Mouse (Mus musculus): Measurements from ENCODE around the gene Gm13199. TPM values are rescaled to one million over a fixed set of nuclear protein-coding genes. Genes with fewer than 3 reads are reported as not detected.
A peak's percentile ranks its signal among the peaks of the same experiment; 100 is the strongest.

Gene Gm13199
- polyA plus RNA-seq (2012; rRNA removed): 7.7 and 7.8 TPM in 2 replicates

DNA sequence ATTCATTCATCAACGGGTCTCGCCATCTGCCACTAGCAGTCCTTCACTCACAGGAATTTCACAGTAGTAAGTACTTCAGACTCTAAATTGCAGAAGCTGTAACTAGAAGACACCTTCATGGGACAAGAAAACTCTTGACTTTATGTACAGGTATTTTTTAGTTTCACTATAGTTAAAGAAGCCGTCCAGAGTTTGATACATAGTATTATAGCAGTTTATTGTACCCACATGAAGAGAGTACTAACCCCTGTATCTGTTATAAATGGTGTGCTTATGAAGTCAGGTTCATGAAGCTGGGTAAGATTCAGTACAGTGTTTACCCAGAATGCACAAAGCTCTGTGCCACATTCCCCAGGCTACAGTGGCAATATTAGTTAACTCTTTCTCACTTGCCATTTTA lies at the start of gene Gm13199:
Gene Gm13199 (minus strand): TSS at position 101 of the 400 bp plus-strand sequence.
- DNase-seq (ENCODE audit: extremely low spot score in 1 of 2, low spot score in 1 of 2): no peak

DNA sequence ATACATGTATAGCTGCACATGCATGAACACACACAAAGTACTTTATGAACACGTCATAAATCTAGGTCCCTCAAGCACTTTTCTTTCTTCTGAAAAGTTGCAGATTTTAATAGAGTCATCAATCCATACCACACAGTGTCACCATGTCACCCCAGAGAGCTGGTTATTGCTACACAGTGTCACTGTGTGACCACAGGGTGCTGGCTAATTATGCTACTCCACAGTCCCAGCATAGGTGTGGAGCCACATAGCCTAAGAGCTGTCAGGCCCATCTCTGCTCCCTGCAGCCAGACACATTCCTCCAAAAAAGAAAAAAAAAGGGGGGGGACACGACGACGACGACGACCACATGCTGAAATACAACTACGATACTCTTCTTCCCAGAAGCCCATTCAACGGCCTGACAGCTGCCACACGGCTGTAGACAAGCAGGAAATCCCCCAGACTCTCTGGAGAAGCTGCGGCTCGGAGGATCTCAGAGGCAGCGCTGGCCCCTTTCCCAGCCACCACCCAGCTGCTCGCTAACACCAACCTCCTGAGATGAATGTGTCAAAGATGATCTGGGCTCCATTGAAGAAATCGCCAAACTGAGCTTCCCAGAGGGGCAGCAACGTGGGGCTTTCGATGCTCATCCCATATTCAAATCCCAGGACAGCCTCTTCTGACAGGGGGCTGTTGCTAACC lies 48.7 kb upstream of the Gm13199 start:
- DNase-seq (ENCODE audit: extremely low spot score in 1 of 2, low spot score in 1 of 2): peak in 1 of 2 experiments; percentile 48

DNA sequence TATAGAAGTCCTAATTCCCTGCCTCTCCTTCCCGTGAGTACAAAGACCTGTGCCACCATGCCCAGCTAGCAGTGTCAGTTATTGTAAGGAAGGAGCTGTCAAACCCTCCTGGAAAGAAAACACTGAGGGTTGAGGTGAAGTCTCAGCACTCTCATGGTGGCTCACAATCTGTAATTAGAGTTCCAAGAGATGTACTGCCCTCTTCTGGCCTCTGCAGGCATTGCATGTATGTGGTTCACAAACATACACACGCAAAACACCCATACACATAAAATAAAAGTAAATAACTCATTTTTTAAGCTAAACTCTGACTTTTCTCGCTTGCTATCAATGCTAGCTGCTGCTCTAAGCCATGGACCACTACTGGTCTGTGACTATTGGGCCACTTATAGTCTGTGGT lies 43.9 kb upstream of the Gm13199 start:
- DNase-seq (ENCODE audit: extremely low spot score in 1 of 2, low spot score in 1 of 2): peak in 1 of 2 experiments; percentile 36

DNA sequence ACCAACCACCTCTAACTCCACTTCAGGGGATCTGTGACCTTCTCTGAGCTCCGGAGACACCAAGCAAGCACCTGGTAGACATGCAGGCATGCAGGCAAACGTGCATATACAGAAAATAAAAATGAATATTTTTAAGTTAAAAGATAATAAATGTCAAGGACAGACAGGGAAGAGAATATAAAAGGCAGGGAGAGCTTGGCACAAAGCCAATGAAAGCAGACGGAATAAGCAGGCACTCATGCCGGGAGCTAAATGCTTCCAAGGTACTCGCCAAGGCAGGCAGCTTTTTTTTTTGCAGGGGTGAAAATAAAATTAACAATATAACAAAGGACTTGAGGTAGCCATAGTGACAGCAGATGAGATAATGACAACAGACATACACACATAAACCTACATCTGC lies 43.4 kb upstream of the Gm13199 start:
- peak in 1 of 2 experiments; percentile 58 for DNase-seq (ENCODE audit: extremely low spot score in 1 of 2, low spot score in 1 of 2)

DNA sequence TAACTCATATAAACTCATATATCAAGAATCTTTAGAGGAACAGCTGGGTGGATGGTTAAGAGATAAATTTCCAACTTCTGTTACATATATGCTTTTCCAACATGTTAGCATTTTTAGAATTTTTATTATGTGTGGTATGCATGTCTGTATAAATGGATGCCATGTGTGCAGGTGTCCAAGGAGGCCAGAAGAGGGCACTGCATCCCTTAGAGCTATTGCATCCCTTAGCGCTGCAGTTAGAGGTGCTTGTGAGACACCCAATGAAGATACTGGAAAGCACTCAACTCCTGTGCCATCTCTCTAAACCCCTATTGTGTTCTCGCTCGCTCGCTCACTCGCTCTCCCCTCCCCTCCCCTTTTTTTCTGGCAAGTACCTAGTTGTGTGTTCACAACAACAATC lies 37.4 kb upstream of the Gm13199 start:
- DNase-seq (ENCODE audit: extremely low spot score in 1 of 2, low spot score in 1 of 2): no peak

DNA sequence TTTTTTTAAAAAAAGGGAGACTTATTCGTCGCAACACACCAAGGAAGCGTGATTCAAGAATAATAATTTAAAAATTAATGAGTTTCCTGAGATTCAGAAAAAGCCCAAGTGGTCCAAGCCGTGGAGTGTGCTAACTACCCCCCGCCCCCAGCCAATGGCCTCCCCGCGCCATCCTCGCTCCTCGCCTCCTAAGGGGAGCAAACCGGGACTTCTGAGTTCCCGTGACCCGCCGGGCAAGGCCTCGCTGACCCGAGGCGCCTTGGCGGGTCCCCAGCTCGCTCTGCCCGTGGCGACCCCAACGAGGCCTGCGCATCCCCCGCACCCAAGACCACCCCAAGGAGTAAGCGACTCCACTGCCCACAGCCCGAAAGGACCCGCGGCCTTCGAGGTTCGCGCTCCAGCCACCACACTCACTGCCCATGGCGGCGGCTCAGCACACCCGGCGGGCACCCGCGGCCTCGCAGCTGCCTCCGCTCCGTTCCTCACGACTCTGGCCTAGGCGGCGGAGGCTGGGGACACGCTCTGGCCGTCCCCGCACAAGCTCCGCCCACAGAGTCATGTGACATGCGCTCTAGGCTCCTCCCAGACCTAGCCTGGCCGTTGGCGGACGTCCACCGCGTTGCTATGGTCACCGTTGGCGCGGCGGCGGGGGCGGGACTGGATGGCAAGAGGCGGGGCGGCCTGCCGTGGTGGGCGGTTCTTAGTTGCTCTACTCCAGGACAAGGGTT lies 32.3 kb upstream of the Gm13199 start, which contains the start of gene Sec61a2:
Gene Sec61a2 (minus strand): TSS at position 590 of the 728 bp plus-strand sequence.
- DNase-seq (ENCODE audit: extremely low spot score in 1 of 2, low spot score in 1 of 2): peak; percentile 96 to 100

DNA sequence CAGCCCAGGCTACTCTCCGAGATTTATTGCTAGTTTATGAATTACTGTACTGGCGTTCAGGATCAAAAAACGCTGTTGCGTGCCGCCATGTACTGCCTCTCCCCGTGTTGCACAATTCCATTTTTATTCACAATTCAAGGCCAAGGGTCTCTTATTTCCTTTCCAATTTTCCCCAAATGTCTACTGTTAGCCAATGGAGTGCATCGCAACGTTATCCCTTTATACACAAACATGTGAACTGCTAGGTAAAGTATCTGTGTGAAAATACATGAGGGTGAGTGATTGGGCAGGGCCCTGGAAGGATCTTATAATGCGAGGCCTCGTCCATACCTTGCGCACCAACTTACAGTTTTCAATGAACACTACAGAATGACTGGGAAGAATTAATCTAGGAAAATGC lies 31.6 kb upstream of the Gm13199 start:
- DNase-seq (ENCODE audit: extremely low spot score in 1 of 2, low spot score in 1 of 2): peak in 1 of 2 experiments; percentile 26

DNA sequence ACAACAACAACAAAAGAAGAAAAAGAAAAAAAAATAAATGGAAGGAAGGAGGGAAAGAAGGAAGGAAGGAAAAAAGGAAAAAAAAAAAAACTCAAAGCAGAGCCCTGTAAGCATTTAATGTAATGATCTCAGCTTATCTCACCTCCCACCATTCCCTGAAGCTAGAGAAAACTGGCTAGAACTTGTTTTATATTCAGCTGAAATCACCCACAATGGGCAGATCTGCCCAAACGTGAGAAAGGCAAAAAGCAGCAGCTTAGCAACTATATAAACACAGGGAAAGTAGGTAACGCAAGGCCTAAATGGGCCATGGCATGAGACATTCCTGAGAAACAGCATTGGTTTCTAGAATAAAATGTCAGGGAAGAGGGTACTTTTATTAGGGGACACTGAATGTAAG lies 26.7 kb upstream of the Gm13199 start:
- peak; percentile 33 to 67 for DNase-seq (ENCODE audit: extremely low spot score in 1 of 2, low spot score in 1 of 2)

DNA sequence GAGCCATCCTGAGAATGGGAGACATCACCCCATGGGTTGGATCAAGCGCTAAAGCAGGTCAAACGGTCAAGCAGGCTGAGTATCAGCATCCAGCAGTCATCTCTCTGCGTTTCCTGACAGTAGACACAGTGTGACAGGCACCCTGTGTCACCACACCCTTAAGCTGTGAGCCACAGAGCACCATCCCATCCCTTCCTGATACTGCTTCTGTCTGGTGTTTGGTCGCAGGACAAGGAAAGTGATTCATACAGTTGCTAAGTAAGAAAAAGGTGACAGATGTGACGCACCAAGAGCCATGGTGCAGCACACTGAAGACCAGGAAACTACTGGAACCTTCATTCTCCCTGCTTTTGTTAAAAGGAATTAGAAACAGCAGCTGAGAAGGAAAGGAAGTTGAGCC lies 26.1 kb upstream of the Gm13199 start:
- no peak for DNase-seq (ENCODE audit: extremely low spot score in 1 of 2, low spot score in 1 of 2)

DNA sequence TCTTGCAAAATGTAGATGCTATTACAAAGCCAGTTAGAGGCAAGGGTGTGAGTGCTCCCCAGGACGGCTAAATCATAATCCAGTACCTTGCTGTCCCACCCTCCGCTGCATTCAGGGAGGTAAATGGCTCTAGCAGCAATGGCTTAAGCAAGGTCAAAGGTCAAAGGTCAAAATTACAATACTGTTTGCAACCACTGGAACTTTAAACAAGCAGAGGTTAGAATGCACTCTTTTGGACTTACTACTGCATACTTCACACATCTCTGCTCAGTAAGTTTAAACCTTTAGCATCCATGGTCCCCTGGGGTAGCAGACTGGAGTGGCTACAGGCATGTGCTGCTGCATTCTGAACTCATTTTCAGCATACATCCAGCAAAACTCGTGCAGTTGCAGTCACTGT lies 14.7 kb upstream of the Gm13199 start:
- DNase-seq (ENCODE audit: extremely low spot score in 1 of 2, low spot score in 1 of 2): no peak

DNA sequence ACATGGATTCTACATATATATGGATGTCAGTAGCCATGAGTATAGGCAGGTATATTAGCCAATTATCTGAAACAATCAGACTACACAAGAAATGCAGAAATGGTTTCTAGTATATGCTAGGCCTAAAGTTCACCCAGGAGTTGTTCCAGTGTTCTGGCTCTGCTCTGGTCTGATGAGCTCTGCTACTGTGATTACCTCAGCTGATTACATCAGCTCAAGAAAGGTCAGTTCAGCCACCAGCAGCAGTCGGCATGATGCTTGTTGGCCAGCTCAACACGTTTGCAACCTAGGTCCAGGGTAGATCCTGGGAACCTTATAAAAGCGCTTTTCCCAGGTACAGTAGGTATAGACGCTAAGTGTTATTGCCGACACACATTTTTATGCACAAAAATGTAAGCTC lies 7.0 kb upstream of the Gm13199 start:
- DNase-seq (ENCODE audit: extremely low spot score in 1 of 2, low spot score in 1 of 2): no peak

DNA sequence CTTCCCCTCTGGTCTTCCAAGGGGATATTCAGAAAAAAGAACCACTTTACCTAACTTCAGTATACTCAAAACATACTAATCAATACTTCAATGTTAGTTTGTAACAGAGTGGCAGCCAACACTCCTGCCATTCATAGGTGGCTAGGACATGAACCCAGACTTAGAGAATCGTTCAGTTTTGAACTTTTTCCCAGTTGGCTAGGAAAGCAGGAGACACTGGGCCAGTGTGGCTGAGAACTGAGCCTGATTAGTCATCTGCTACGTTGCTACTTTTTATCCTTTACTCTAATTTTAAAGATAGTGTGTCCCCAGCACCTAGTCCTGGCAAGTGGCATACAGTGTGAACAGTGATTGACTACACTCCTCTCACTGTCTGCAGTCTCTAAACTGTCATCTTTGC lies 4.9 kb upstream of the Gm13199 start:
- DNase-seq (ENCODE audit: extremely low spot score in 1 of 2, low spot score in 1 of 2): no peak

DNA sequence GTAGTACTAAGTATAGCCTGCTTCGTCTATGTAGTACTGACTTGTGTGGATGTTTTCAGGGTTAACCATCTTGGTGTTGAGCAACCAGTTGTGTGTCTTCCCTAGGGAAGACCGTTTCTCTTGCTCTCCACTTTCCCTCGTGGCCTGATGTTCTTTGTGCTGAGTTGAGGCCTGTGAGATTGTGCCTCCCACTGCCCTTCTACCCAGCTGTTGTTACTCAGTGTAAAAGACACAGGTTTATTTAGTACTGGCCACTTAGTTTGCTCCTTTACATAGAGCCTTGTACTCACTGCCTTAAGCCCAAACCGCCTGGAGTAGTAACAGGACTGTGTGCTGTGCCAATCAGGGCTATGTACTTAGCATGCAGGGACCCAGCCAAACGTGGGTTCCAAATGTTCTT lies 10.9 kb downstream of the Gm13199 start:
- DNase-seq (ENCODE audit: extremely low spot score in 1 of 2, low spot score in 1 of 2): no peak

DNA sequence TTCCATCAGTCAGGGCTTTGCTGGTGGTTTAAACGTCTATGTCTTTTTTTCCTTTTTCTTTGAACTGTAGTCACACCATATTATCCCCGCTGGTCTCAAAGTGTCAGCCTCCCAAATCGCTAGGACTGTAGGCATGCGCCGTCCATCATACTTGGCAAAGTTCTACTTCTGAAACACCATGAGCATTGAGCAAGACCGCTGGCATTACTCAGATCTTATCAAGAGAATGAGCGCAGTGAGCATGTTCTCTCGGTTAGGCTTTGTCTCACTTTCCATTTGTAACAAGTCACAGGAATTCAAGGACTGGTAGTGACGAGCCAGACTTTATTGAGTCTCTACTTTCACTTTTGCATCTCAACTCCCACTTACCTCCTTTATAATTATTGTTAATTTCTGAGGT lies 11.6 kb downstream of the Gm13199 start:
- no peak for DNase-seq (ENCODE audit: extremely low spot score in 1 of 2, low spot score in 1 of 2)

DNA sequence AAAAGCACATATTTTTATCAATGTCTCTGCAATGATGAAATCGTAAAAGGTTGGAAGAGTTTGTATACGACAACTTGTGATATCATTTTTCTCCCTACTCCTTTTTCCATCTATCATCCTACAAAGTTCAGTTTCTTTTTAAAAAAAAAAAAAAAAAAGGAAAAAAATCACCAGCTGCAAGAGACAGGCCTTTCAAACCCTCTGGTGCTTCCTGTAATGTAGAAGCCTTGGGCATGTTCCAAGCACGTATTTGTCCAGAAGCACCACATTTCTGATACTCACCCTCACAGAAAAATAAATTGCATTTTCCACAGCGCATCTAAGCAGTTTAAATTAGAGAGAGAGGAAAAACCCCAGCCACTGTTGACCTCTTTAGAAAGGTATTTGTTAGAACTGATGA lies 16.9 kb downstream of the Gm13199 start:
- DNase-seq (ENCODE audit: extremely low spot score in 1 of 2, low spot score in 1 of 2): no peak

DNA sequence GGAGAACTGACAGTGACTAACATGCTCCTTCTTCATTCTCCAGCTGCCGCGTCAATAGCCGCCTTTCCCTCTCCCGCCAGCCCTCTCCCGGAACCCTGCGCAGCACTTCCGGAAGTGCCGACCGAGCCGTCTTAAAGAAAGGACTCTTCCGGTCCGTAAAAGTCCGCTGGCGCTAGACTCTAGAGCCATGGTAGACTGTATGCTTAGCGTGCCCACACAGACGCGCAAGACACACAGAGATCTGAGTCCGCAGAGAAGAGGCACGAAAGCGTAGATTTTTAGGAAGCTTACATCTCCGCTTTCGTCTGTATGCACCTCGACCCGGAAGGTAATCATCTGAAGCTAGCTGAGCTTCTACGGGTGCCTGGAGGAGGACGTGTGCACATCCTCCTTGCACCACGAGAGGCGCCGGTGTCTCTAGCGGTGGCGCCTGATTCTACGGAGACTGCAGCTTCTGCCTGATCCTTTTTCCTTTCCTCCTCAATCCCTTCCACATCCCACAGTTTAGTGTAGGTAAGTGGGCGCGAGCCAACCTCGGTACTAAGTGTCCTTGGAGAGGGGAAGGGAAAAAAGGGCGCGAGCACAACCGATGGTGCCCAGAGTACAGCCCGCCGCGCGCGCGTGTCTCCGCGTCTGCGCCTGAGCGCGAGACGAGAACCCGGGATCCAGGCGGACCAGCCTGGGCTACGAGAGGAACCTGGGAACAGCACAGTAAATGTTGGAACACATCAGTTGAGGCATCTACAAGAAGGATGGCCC lies 17.7 kb downstream of the Gm13199 start, which contains the start of the genes Nudt5 and Cdc123:
Gene Nudt5 (plus strand): TSS at position 147 of the 759 bp plus-strand sequence.
Gene Cdc123 (minus strand): TSS at position 292 of the 759 bp plus-strand sequence.
- DNase-seq (ENCODE audit: extremely low spot score in 1 of 2, low spot score in 1 of 2): peak; percentile 83 to 93

DNA sequence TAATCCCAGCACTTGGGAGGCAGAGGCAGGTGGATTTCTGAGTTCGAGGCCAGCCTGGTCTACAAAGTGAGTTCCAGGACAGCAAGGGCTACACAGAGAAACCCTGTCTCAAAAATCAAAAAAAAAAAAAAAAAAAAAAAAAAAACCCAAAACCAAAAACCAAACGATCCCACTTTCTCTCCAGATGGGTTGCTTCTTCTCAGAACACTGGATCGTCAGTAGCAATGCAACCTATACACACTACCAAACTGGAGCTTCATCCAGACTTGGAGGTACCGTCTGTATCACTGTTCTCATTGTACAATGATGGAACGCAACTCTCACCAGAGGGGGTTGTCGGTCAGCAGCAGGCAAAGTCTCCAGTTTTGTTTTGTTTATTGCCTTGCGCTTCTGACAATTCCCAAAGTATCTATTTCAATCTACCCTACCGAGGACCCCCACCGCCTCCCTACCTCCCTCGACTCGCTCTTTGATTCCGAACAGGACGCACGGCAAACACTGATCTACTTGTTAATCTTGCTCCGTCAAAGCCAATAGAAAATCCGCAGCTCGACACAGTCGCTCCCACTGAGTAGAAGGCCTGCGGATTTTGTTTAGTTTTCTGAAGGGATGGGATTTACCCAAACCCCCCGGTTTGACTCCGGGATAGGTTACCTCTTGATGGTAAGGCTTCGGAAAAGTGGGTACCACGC lies 18.4 kb downstream of the Gm13199 start:
- no peak for DNase-seq (ENCODE audit: extremely low spot score in 1 of 2, low spot score in 1 of 2)

DNA sequence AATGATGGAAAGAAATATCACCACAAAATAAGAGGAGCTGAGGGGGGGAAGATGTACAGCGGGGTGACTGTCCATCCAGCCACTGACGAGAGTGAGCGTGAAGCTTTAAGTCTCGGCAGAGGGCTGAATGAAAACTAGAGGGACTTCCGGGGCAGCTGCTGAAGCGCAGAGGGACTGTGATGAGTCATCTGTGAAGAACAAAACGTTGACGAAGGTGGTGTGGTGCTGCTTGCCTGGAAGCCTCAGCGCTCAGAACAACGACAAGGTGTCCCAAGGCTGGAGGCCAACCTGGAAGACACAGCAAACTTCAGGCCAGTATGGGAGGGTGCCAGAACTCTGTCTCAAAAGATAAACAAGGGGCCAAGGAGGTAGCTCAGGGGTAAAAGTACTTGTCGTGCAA lies 21.9 kb downstream of the Gm13199 start:
- DNase-seq (ENCODE audit: extremely low spot score in 1 of 2, low spot score in 1 of 2): no peak

DNA sequence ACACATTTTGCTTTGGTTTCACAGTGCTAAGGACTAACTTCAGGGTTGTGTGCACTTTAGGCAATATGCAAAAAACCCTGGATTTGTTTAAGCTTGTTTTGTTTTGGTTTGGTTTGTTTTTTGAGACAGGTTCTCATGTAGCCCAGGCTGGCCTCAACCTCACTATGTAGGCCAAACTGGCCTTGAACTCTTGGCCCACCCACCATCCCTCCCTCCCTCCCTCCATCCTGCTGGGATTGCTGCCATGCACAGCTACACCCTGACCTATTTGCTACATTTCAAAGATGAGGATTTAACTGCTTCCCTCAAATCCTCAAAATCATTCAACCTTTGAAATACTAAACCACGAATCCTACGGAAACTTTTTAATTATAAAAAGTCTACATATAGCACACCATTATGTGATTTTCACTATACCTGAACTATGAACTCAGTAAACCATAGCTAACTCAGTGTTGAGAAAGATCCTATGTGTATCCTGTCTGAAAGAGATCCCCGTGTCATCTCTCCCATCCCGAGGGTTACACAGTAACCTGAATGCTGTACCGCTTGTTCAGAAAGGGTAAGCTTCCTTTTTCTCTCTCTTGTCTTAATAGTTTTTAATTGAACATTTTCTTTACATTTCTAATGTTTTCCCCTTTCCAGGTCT lies 37.3 kb downstream of the Gm13199 start:
- no peak for DNase-seq (ENCODE audit: extremely low spot score in 1 of 2, low spot score in 1 of 2)

DNA sequence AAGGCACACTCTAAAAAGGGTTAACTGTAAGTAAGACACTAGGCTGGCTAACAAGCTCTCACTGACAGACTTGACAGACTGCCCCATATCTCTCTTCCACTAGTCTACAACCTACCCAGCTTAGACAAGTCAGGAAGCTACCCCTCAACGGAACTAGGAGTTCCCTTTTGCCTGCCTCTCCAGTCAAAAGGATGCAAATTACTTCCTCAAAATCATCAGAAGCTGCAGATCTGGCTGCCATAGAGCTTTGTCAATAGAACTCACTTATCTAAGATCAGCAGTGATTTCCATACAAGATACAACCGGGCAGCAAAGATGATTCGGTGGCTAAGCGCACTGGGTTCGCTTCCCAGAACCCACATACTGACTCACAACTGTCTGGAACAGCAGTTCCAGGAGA lies 38.0 kb downstream of the Gm13199 start:
- DNase-seq (ENCODE audit: extremely low spot score in 1 of 2, low spot score in 1 of 2): no peak

Data from frontal cortex, adult 2 months (tissue).